Mouse (Mus musculus): ENCODE data around the gene Nol12.

- TF ChIP-seq POLR2A (IDR thresholded peaks at IDR 0.05; ENCODE audit: insufficient read depth, low read depth, low read length) (no peak), CTCF (IDR thresholded peaks at IDR 0.05; ENCODE audit: insufficient read depth, low read depth, low read length) (no peak)
Observed at GRCm38 (mm10) chr15:78901422-78901789, 33.3 kb upstream of the Nol12 start.
